Mouse (Mus musculus): ENCODE results near the gene Khdc4. TPM values are rescaled to one million over a fixed set of nuclear protein-coding genes. Genes with fewer than 3 reads are reported as not detected.

Gene Khdc4
- polyA plus RNA-seq (2012; ENCODE audit: insufficient read depth, insufficient read length, low replicate concordance, missing spikeins): 301 TPM in 1 of 2 replicates, not detected in the other

DNA sequence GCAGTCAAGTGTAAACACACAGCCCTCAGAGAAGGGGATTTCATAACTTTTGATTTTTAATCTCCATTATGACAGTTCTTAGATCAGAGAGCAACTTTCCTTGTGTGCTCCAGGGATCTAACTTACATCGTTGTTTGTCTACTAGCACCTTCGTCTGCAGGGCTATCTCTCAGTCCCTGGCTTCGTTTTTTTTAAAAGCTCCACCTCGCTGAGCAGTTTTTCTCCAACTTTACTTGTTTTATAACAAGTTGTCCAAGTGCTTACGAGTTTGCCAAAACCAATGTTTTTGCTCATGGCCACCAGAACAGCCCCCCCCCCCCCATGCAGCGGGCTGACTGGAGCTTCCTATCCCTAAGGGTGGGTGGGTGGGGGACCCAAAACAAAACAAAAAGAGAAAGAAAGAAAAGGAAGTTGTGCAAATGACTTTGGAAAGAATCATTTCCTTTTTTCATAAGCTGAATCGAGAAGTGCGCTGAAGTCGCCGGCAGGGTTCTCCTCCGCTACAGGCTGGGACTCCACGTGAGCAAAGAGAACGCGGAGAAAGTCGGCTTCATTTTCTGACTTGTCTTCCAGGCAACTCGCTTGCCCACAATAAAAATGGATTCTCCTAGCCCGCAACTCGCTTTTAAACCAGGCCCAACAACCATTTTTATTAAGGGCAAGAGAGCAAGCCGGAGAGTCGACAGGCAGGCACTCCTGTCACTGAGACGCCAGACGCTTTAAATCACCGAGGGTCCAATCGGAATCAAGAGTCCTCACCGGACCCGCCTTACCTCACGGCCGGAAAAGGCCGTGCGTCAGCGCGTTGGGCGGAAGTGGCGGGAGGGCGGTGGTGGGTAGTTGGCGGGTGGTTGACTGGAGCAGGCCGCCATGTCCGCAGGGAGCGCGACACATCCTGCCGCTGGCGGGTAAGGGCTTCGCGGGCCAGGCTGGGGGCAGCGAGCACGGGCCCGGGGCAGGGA, at the start of gene Khdc4:
Gene Khdc4 (plus strand): TSS at position 824 of the 962 bp plus-strand sequence.
- Histone ChIP-seq H3K4me3 (ENCODE audit: insufficient read depth, low read depth, low read length) (peak within 1 kb of the TSS; percentile 86), H3K4me1 (ENCODE audit: control insufficient read depth, insufficient read depth, low read length) (peaks cover 3% of the 10 kb centered on the region), H3K27ac (ENCODE audit: insufficient read depth, low read depth, low read length) (peak within 1 kb of the TSS; percentile 73)
- under 1% methylated on average over 47 of the region's 47 CpGs for WGBS
- TF ChIP-seq POLR2A (IDR thresholded peaks at IDR 0.05; ENCODE audit: insufficient read depth, low read depth, low read length) (peak; percentile 75; the same call in 1 of the 2 replicates), CTCF (IDR thresholded peaks at IDR 0.05; ENCODE audit: insufficient read depth, low read depth, low read length) (peak; percentile 10; the same call in 1 of the 2 replicates)

DNA sequence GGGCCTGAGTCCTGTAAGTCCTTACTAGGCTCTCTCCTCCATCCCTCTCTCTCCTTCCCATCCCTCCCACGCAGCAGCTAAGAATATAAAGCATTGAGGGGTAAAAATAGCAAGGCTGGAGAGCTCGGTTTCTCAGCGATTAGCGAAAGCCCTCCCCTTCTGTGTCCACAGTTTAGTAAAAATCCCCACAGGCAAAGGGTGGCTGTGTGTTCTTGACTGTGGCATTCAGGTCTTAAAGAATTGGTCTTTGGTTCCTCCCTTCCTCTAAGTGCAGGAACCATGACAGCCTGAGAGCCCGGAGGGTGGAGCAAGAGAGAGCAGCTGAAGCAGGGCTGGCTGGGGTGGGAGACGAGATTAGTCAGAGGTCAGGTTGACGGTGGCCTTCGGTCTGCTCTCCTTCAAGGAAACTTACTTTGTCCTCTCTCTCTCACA, 49.0 kb upstream of the Khdc4 start:
- Histone ChIP-seq H3K4me3 (ENCODE audit: insufficient read depth, low read depth, low read length) (peak overlapping the region; percentile 11; the same call in 1 of the 2 replicates), H3K27ac (ENCODE audit: insufficient read depth, low read depth, low read length) (peak overlapping the region; percentile 92), H3K4me1 (ENCODE audit: control insufficient read depth, insufficient read depth, low read length) (peaks cover 51% of the 10 kb centered on the region)
- TF ChIP-seq POLR2A (IDR thresholded peaks at IDR 0.05; ENCODE audit: insufficient read depth, low read depth, low read length) (no peak), CTCF (IDR thresholded peaks at IDR 0.05; ENCODE audit: insufficient read depth, low read depth, low read length) (no peak)
- WGBS: 31% methylated on average over 8 of the region's 8 CpGs

DNA sequence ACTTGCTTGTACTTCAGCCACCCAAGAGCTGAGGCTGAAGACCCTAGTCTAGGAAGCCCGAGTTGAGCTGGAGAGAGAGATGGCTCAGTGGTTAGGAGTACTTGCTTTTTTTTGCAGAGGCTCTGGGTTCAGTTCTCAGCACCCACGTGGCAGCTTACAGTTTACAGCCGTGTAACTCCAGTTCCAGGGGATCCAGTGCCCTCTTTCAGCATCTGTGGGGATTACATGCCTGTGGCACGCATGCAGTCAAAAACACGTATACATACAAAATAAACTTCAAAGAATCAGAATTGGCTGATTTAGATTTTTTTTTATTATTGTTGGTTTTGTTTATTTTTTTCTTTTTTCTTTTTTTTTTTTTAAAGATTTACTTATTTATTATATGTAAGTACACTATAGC, 48.5 kb upstream of the Khdc4 start:
- Histone ChIP-seq H3K27ac (ENCODE audit: insufficient read depth, low read depth, low read length) (peak overlapping the region; percentile 92; the same call in 1 of the 2 replicates), H3K4me1 (ENCODE audit: control insufficient read depth, insufficient read depth, low read length) (peaks cover 46% of the 10 kb centered on the region), H3K4me3 (ENCODE audit: insufficient read depth, low read depth, low read length) (no peak overlapping the region)
- WGBS: 90% methylated on average over 5 of the region's 5 CpGs
- TF ChIP-seq POLR2A (IDR thresholded peaks at IDR 0.05; ENCODE audit: insufficient read depth, low read depth, low read length) (no peak), CTCF (IDR thresholded peaks at IDR 0.05; ENCODE audit: insufficient read depth, low read depth, low read length) (no peak)

DNA sequence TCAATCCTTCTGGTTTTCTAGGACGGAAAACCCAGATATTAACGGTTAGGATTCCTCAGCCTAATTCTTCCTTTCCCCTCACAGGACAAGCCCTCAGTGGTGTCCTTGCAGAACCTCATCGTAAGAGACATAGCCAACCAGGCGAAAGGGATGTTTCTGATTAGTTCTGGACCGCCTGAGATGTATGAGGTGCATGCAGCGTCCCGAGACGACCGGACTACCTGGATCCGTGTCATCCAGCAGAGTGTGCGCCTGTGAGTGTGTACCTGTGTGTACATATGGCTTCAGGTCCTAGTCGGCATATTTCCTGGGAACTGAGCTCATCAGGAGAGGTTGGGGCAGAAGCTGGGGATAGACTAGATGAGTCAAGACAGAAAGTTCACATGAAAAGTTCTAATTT, 46.4 kb upstream of the Khdc4 start:
- peaks cover 30% of the 10 kb centered on the region for H3K4me1 ChIP-seq (ENCODE audit: control insufficient read depth, insufficient read depth, low read length)
- WGBS: 94% methylated on average over 12 of the region's 12 CpGs
- TF ChIP-seq CTCF (IDR thresholded peaks at IDR 0.05; ENCODE audit: insufficient read depth, low read depth, low read length) (no peak), POLR2A (IDR thresholded peaks at IDR 0.05; ENCODE audit: insufficient read depth, low read depth, low read length) (no peak)
- H3K27ac ChIP-seq (ENCODE audit: insufficient read depth, low read depth, low read length): no peak overlapping the region
- H3K4me3 ChIP-seq (ENCODE audit: insufficient read depth, low read depth, low read length): no peak overlapping the region

DNA sequence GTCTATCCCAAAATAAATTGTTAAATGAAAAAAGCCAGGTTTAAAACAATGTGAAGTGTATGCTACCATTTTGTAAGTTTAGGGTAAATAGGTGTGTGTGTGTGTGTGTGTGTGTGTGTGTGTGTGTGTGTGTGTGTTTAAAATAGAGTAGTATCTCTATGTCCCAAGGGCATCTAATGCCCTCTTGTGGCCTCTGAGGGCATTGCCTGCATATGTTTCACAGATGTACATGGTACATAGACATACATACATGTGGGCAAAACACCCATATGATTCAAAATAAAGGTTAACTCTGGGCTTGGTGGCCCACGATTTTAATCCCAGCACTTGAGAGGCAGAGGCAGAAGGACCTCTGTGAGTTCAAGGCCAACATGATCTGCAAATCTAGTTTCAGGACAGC, 44.9 kb upstream of the Khdc4 start:
- TF ChIP-seq POLR2A (IDR thresholded peaks at IDR 0.05; ENCODE audit: insufficient read depth, low read depth, low read length): no peak
- TF ChIP-seq CTCF (IDR thresholded peaks at IDR 0.05; ENCODE audit: insufficient read depth, low read depth, low read length): no peak
- Histone ChIP-seq H3K27ac (ENCODE audit: insufficient read depth, low read depth, low read length) (no peak overlapping the region), H3K4me3 (ENCODE audit: insufficient read depth, low read depth, low read length) (no peak overlapping the region), H3K4me1 (ENCODE audit: control insufficient read depth, insufficient read depth, low read length) (peaks cover 18% of the 10 kb centered on the region)
- WGBS: 61% methylated on average over 1 of the region's 1 CpGs

DNA sequence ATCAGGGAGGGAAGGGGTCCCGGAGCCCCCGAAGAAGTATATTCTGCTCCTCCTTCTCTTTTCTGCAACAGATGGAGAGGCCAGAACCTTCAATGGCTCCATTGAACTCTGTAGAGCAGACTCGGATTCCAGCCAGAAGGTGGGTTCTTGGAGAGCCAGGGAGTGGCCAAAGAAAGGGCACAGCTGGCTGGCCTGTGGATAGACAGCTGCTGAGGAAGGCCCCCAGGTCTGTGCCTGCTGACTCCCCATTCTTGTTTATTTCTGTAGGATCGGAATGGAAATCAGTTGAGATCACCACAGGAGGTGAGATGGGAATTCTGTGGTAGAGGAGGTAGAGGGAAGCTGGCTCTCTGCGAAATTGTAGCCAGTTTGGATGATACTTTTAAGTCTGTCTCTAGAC, 42.5 kb upstream of the Khdc4 start:
- TF ChIP-seq POLR2A (IDR thresholded peaks at IDR 0.05; ENCODE audit: insufficient read depth, low read depth, low read length) (no peak), CTCF (IDR thresholded peaks at IDR 0.05; ENCODE audit: insufficient read depth, low read depth, low read length) (no peak)
- H3K4me3 ChIP-seq (ENCODE audit: insufficient read depth, low read depth, low read length): no peak overlapping the region
- H3K4me1 ChIP-seq (ENCODE audit: control insufficient read depth, insufficient read depth, low read length): peaks cover 4% of the 10 kb centered on the region
- H3K27ac ChIP-seq (ENCODE audit: insufficient read depth, low read depth, low read length): no peak overlapping the region
- 78% methylated on average over 5 of the region's 5 CpGs for WGBS

DNA sequence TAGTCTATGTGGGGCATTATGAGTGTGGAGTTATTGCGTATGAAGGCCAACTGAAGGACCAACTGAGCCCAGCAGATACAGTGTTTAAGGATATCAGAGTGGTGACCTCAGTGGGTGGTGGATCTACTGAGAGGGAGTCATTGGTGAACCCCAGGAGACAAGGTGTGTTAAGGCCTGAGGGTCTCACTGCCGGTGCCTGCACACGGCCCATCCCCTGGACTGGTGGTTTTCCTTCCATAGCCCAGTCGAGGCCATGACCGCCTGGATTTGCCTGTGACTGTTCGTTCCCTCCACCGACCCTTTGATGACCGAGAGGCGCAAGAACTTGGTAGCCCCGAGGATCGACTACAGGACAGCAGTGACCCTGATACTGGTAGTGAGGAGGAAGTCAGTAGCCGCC, 39.7 kb upstream of the Khdc4 start:
- no peak overlapping the region for H3K4me3 ChIP-seq (ENCODE audit: insufficient read depth, low read depth, low read length)
- H3K4me1 ChIP-seq (ENCODE audit: control insufficient read depth, insufficient read depth, low read length): peaks cover 16% of the 10 kb centered on the region
- TF ChIP-seq POLR2A (IDR thresholded peaks at IDR 0.05; ENCODE audit: insufficient read depth, low read depth, low read length): no peak
- no peak for TF ChIP-seq CTCF (IDR thresholded peaks at IDR 0.05; ENCODE audit: insufficient read depth, low read depth, low read length)
- 93% methylated on average over 12 of the region's 12 CpGs for WGBS
- no peak overlapping the region for H3K27ac ChIP-seq (ENCODE audit: insufficient read depth, low read depth, low read length)

DNA sequence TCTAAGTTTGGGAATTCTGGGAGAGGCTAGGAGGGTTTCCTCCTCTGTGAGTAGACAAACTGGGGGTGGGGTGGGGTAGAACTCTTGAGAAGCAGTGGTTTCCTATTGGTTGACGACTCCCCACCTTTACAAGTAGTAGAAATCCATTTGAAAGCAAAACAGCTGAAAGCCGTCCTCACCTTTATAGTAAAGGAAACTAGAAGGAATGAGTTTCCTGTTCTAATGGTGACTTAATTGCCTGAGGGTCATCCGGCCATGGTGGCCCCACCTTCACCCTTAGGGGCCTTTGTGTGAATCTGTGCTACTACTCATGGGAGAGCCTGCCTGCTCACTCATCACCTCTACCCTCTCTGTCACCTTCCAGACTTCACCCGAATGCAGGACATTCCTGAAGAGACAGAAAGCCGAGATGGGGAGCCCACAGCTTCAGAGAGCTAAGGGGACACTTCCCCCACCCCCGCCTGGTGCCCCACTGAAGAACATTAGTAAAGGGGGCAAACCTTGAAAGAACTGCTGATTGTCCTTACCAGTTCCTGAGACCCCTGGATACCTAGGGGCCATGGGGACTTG, 39.1 kb upstream of the Khdc4 start:
- Histone ChIP-seq H3K27ac (ENCODE audit: insufficient read depth, low read depth, low read length) (no peak overlapping the region), H3K4me3 (ENCODE audit: insufficient read depth, low read depth, low read length) (no peak overlapping the region), H3K4me1 (ENCODE audit: control insufficient read depth, insufficient read depth, low read length) (peaks cover 16% of the 10 kb centered on the region)
- TF ChIP-seq CTCF (IDR thresholded peaks at IDR 0.05; ENCODE audit: insufficient read depth, low read depth, low read length): no peak
- no peak for TF ChIP-seq POLR2A (IDR thresholded peaks at IDR 0.05; ENCODE audit: insufficient read depth, low read depth, low read length)
- WGBS: 76% methylated on average over 6 of the region's 6 CpGs

DNA sequence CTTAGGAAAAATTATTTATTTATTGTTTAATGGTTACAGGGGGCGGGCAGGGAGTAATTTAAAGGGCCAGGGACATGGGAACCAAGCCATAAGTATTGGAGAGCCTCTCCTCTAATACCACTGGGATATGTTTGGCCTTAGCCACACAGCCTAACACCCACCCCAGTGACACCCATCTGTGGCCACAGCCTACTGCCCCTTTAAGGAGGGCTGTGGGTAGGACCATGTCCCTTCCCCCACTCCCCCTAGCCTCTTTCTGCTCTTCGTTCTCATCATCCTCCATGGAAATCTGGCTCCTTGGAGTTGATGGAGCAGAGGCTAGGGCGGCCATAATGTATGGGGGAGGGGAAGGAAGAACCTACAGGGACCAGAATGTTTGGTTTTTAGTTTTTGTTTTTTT, 38.5 kb upstream of the Khdc4 start:
- no peak overlapping the region for H3K27ac ChIP-seq (ENCODE audit: insufficient read depth, low read depth, low read length)
- no peak overlapping the region for H3K4me3 ChIP-seq (ENCODE audit: insufficient read depth, low read depth, low read length)
- WGBS: 66% methylated on average over 3 of the region's 3 CpGs
- TF ChIP-seq CTCF (IDR thresholded peaks at IDR 0.05; ENCODE audit: insufficient read depth, low read depth, low read length): no peak
- TF ChIP-seq POLR2A (IDR thresholded peaks at IDR 0.05; ENCODE audit: insufficient read depth, low read depth, low read length): no peak
- H3K4me1 ChIP-seq (ENCODE audit: control insufficient read depth, insufficient read depth, low read length): peaks cover 16% of the 10 kb centered on the region
